In the genomic region with DNA sequence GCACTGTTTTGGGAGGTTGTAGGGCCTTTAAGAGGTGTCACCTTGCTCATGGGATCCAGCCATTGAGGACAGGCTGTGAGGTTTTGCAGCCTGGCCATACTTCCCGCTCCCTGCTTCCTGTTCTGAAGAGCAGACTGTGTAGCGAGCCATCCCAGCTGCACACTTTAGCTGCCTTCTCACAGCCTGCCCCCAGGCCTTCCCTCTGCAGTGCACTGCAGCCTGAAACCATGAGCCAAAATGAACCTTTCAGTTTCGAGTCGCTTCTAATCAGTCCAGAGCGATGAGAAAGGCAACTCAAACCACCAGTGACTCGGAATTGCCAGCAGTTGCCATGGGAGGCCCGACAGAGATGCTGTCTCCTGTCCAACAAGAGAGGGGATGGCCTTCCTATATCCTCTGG, we compare ENCODE assay signal across 25 mouse cellular contexts. TPM values are rescaled to one million over a fixed set of nuclear protein-coding genes. Genes with fewer than 3 reads are reported as not detected.
A peak's percentile ranks its signal among the peaks of the same experiment; 100 is the strongest.
DNase-seq lines count a peak whose midpoint lies in the region; ATAC-seq and TF ChIP-seq lines count a peak whose summit lies in the region.
"Had no signal": no experiment of that assay in that cellular context is flagged by ENCODE, and none has a peak within 500 bp of the region (broad histone marks: within the 10 kb centered on the region; RNA-seq: fewer than 3 reads in every experiment).

No protein-coding gene starts in this region.

- intact Hi-C loops in left cerebral cortex, postnatal 4 days (cut with DNase I), result loop anchor here (5.0 to 10.0 kb wide), 2 partner anchors 213 to 405 kb away; no protein-coding TSS in a partner anchor
- intact Hi-C loops in left cerebral cortex, postnatal 14 days (cut with DNase I), result loop anchor here (2.0 to 5.0 kb wide), 3 partner anchors 35 to 413 kb away; no protein-coding TSS in a partner anchor

- no peak for ATAC-seq in intestine, embryonic 15.5 days
- ATAC-seq: CD4-positive, CD25-positive, alpha-beta regulatory T cell, adult 4 months; forebrain, embryonic 14.5 days; forebrain, embryonic 16.5 days had no signal

- TF ChIP-seq RAD21 in CH12.LX (IDR thresholded peaks at IDR 0.05; ENCODE audit: low read depth, low read length), result no peak; the same call in 1 of the 2 replicates

- no peak for TF ChIP-seq CTCF in CH12.LX (conservative IDR thresholded peaks at IDR 0.05 in 1 of 2, IDR thresholded peaks at IDR 0.05 in 1 of 2; ENCODE audit: low read depth in 2 of 2, low read length in 2 of 2)

- no peak overlapping the region for H3K4me3 ChIP-seq in CH12.LX (replicated peaks in 1 of 3; ENCODE audit: low read depth in 2 of 3, low read length in 2 of 3, poor library complexity in 1 of 3)
- H3K4me3 ChIP-seq in intestine, embryonic 15.5 days (replicated peaks), result no peak overlapping the region
- H3K4me3 ChIP-seq: embryonic facial prominence, embryonic 13.5 days; embryonic facial prominence, embryonic 15.5 days; erythroblast, embryonic 14.5 days; forebrain, embryonic 10.5 days; forebrain, embryonic 12.5 days had no signal

- no peaks in the 10 kb centered on the region for H3K36me3 ChIP-seq in CH12.LX (replicated peaks in 1 of 2; ENCODE audit: control insufficient read depth in 1 of 2, insufficient read depth in 1 of 2, low read length in 1 of 2)
- no peaks in the 10 kb centered on the region for H3K36me3 ChIP-seq in intestine, embryonic 15.5 days
- H3K36me3 ChIP-seq: embryonic facial prominence, embryonic 13.5 days; embryonic facial prominence, embryonic 15.5 days; forebrain, embryonic 10.5 days; forebrain, embryonic 12.5 days had no signal

- H3K9me3 ChIP-seq in CH12.LX (replicated peaks; ENCODE audit: low read length), result no peaks in the 10 kb centered on the region
- no peaks in the 10 kb centered on the region for H3K9me3 ChIP-seq in intestine, embryonic 15.5 days
- H3K9me3 ChIP-seq: embryonic facial prominence, embryonic 13.5 days; embryonic facial prominence, embryonic 15.5 days; forebrain, embryonic 10.5 days; forebrain, embryonic 12.5 days had no signal

- dilution Hi-C loops in CH12.LX (cut with MboI; ENCODE audit: extremely low pct_ligation_motif_present, extremely low pct_unique_long_range_greater_than_20kb, low sequenced_read_pairs), result no loop called here

- peak; percentile 75 for TF ChIP-seq EP300 in CH12.LX (IDR thresholded peaks at IDR 0.05; ENCODE audit: low read length)

- H3K27me3 ChIP-seq in CH12.LX (replicated peaks), result peaks cover 3% of the 10 kb centered on the region
- H3K27me3 ChIP-seq in intestine, embryonic 15.5 days (replicated peaks), result no peaks in the 10 kb centered on the region
- H3K27me3 ChIP-seq: embryonic facial prominence, embryonic 15.5 days had no signal

- 78% methylated on average over 7 of the region's 7 CpGs for WGBS in intestine, embryonic 15.5 days

- peak overlapping the region; percentile 72 for H3K27ac ChIP-seq in CH12.LX (ENCODE audit: insufficient read depth, low read depth)
- H3K27ac ChIP-seq in intestine, embryonic 15.5 days, result no peak overlapping the region
- H3K27ac ChIP-seq: embryonic facial prominence, embryonic 13.5 days; embryonic facial prominence, embryonic 15.5 days; forebrain, embryonic 10.5 days; forebrain, embryonic 12.5 days had no signal

- in situ Hi-C loops in CH12.LX (cut with MboI; ENCODE audit: low pct_ligation_motif_present, low pct_unique_long_range_greater_than_20kb, low sequenced_read_pairs), result loop anchor here (10.0 kb wide), 1 partner anchor 235 kb away; no protein-coding TSS in a partner anchor

- DNase-seq in left cerebral cortex, postnatal 4 days, result peak; percentile 8
- no peak for DNase-seq in left cerebral cortex, postnatal 14 days (ENCODE audit: low spot score in 2 of 2)
- DNase-seq in retina, postnatal 1 day, result peak; percentile 17
- DNase-seq in retina, embryonic 14.5 days (ENCODE audit: low spot score), result no peak
- DNase-seq in CH12.LX (ENCODE audit: extremely low read depth), result peak; percentile 35
- DNase-seq: adrenal gland, adult 2 months; adrenal gland, postnatal 10 days; adrenal gland, postnatal 25 days; B cell, adult 2 months; cerebellum, adult 11 months; cerebellum, adult 18-20 months; cerebellum, adult 8-10 months; cerebellum, adult 9-11 months; cerebellum, postnatal 36 days; embryo, embryonic 11 days had no signal

- H3K4me2 ChIP-seq in CH12.LX (ENCODE audit: insufficient read depth, low read depth, poor library complexity, severe bottlenecking), result no peak overlapping the region
- H3K4me2 ChIP-seq in intestine, embryonic 15.5 days (replicated peaks), result no peak overlapping the region
- H3K4me2 ChIP-seq: embryonic facial prominence, embryonic 13.5 days; embryonic facial prominence, embryonic 15.5 days; forebrain, embryonic 12.5 days had no signal

- TF ChIP-seq POLR2A in CH12.LX (IDR thresholded peaks at IDR 0.05; ENCODE audit: low read depth, low read length), result 0 out of 2 replicates have a peak, but pooled peaks have one; percentile 17

- no peaks in the 10 kb centered on the region for H3K79me2 ChIP-seq in CH12.LX (replicated peaks; ENCODE audit: control insufficient read depth, extremely low read depth, insufficient read depth, poor library complexity, severe bottlenecking)

- no peak overlapping the region for H3K9ac ChIP-seq in CH12.LX (ENCODE audit: insufficient read depth, low read depth)
- no peak overlapping the region for H3K9ac ChIP-seq in intestine, embryonic 15.5 days
- H3K9ac ChIP-seq: embryonic facial prominence, embryonic 13.5 days; embryonic facial prominence, embryonic 15.5 days; forebrain, embryonic 12.5 days had no signal

- H3K4me1 ChIP-seq in CH12.LX (ENCODE audit: control insufficient read depth in 1 of 2, insufficient read depth in 2 of 2), result peaks cover 27 to 33% of the 10 kb centered on the region in 2 experiments
- no peaks in the 10 kb centered on the region for H3K4me1 ChIP-seq in intestine, embryonic 15.5 days (replicated peaks)
- H3K4me1 ChIP-seq: embryonic facial prominence, embryonic 13.5 days; embryonic facial prominence, embryonic 15.5 days; forebrain, embryonic 12.5 days had no signal

TF ChIP-seq in CH12.LX, 34 proteins besides CTCF, POLR2A, EP300 and RAD21 (continues in another document):
- TF ChIP-seq PAX5 (IDR thresholded peaks at IDR 0.05; ENCODE audit: low read length), result no peak
- TF ChIP-seq ZKSCAN1 (IDR thresholded peaks at IDR 0.05; ENCODE audit: borderline replicate concordance, low read depth, low read length), result no peak
- TF ChIP-seq NRF1 (IDR thresholded peaks at IDR 0.05; ENCODE audit: low read depth, low read length), result no peak
- TF ChIP-seq TBP (conservative IDR thresholded peaks at IDR 0.05; ENCODE audit: low read depth, low read length), result no peak
- no peak for TF ChIP-seq NELFE (IDR thresholded peaks at IDR 0.05; ENCODE audit: low read depth, low read length)
- TF ChIP-seq POLR2AphosphoS2 (IDR thresholded peaks at IDR 0.05; ENCODE audit: low read depth, low read length), result no peak
- no peak for TF ChIP-seq JUND (conservative IDR thresholded peaks at IDR 0.05; ENCODE audit: low read depth, low read length)
- TF ChIP-seq USF1 (IDR thresholded peaks at IDR 0.05; ENCODE audit: low read depth, low read length), result no peak
- TF ChIP-seq UBTF (IDR thresholded peaks at IDR 0.05; ENCODE audit: low read depth, low read length), result no peak
- no peak for TF ChIP-seq ZMIZ1 (IDR thresholded peaks at IDR 0.05; ENCODE audit: low read depth, low read length)
- TF ChIP-seq SMC3 (IDR thresholded peaks at IDR 0.05; ENCODE audit: low read depth, low read length), result peak; percentile 36
- no peak for TF ChIP-seq KAT2A (IDR thresholded peaks at IDR 0.05; ENCODE audit: insufficient replicate concordance, low read length)
- no peak for TF ChIP-seq MXI1 (IDR thresholded peaks at IDR 0.05; ENCODE audit: low read depth, low read length)
- peak; percentile 64; the same call in 1 of the 2 replicates for TF ChIP-seq CHD2 (IDR thresholded peaks at IDR 0.05; ENCODE audit: low read length)
- TF ChIP-seq JUN (IDR thresholded peaks at IDR 0.05; ENCODE audit: insufficient read depth, low read depth, low read length), result no peak
- TF ChIP-seq HCFC1 (IDR thresholded peaks at IDR 0.05; ENCODE audit: low read depth, low read length), result no peak
- no peak for TF ChIP-seq GABPA (IDR thresholded peaks at IDR 0.05; ENCODE audit: insufficient replicate concordance, low read depth, low read length)
- no peak for TF ChIP-seq CHD1 (IDR thresholded peaks at IDR 0.05; ENCODE audit: low read depth, low read length)
- no peak; the same call in 1 of the 2 replicates for TF ChIP-seq ETS1 (conservative IDR thresholded peaks at IDR 0.05; ENCODE audit: low read depth, low read length)
- TF ChIP-seq ZC3H11A (IDR thresholded peaks at IDR 0.05; ENCODE audit: low read depth, low read length), result no peak
- no peak; the same call in 1 of the 2 replicates for TF ChIP-seq MEF2A (IDR thresholded peaks at IDR 0.05; ENCODE audit: borderline replicate concordance, low read depth, low read length)
- TF ChIP-seq ZNF384 (IDR thresholded peaks at IDR 0.05; ENCODE audit: low read depth, low read length), result no peak
- TF ChIP-seq MAZ (IDR thresholded peaks at IDR 0.05; ENCODE audit: low read depth, low read length), result no peak
- no peak for TF ChIP-seq USF2 (conservative IDR thresholded peaks at IDR 0.05; ENCODE audit: low read depth, low read length)
- no peak for TF ChIP-seq MAFK (IDR thresholded peaks at IDR 0.05; ENCODE audit: insufficient replicate concordance, low read length)
- no peak for TF ChIP-seq SIN3A (IDR thresholded peaks at IDR 0.05; ENCODE audit: low read length)
- TF ChIP-seq MYC (IDR thresholded peaks at IDR 0.05; ENCODE audit: low read depth, low read length), result no peak
- no peak for TF ChIP-seq E2F4 (IDR thresholded peaks at IDR 0.05; ENCODE audit: insufficient replicate concordance, low read depth, low read length)
- peak; percentile 40; the same call in 1 of the 2 replicates for TF ChIP-seq BHLHE40 (IDR thresholded peaks at IDR 0.05; ENCODE audit: low read depth, low read length)
- no peak for TF ChIP-seq RCOR1 (conservative IDR thresholded peaks at IDR 0.05; ENCODE audit: low read depth, low read length)
- peak; percentile 63; the same call in 1 of the 2 replicates for TF ChIP-seq TCF12 (IDR thresholded peaks at IDR 0.05; ENCODE audit: low read depth, low read length)
- TF ChIP-seq MAX (IDR thresholded peaks at IDR 0.05; ENCODE audit: low read length), result no peak
- TF ChIP-seq ELF1 (IDR thresholded peaks at IDR 0.05; ENCODE audit: low read depth, low read length), result peak; percentile 39; the same call in 1 of the 2 replicates

RNA-seq across cellular contexts. Expression of gene Cfap46, which starts 33.9 kb away (rescaled TPM):
- 1 to 10 TPM; 1.7 to 3.0 TPM for total RNA-seq in left cerebral cortex, postnatal 4 days (2021)
- 1 to 10 TPM; 1.6 to 2.2 TPM for total RNA-seq in left cerebral cortex, postnatal 14 days (2021)
- 0.04 and 0.13 TPM in 2 replicates for total RNA-seq in CH12.LX (2012; rRNA removed)
- total RNA-seq in CH12.LX (2014; rRNA removed), result 0.11 TPM in 1 of 2 replicates, not detected in the other
- 0.11 and 0.29 TPM in 2 replicates for polyA plus RNA-seq in CH12.LX (2012; ENCODE audit: insufficient read length, low read depth)
- 0.13 and 0.31 TPM in 2 replicates for polyA plus RNA-seq in intestine, embryonic 15.5 days (2015; fragmentation: Nextera tagmentation; extraction: Ambion mirVana)
- total RNA-seq: common myeloid progenitor, adult 5-6 weeks had no signal
- polyA plus RNA-seq: CD4-positive, CD25-positive, alpha-beta regulatory T cell, adult 4 months; erythroblast, embryonic 14.5 days had no signal

Comparison
In these comparisons a context has a peak if more than half of its experiments do, and no peak if none do; other contexts are left out.
1. DNase-seq: peak in left cerebral cortex, postnatal 4 days (single experiment), retina, postnatal 1 day (single experiment) and CH12.LX (single experiment); none in left cerebral cortex, postnatal 14 days (0 of 2) and retina, embryonic 14.5 days (single experiment).